Mouse (Mus musculus): Measurements from ENCODE around the gene Txndc2. TPM values are rescaled to one million over a fixed set of nuclear protein-coding genes. Genes with fewer than 3 reads are reported as not detected.

Txndc2 gene
- not detected in 2 replicates for total RNA-seq (2017)

DNA sequence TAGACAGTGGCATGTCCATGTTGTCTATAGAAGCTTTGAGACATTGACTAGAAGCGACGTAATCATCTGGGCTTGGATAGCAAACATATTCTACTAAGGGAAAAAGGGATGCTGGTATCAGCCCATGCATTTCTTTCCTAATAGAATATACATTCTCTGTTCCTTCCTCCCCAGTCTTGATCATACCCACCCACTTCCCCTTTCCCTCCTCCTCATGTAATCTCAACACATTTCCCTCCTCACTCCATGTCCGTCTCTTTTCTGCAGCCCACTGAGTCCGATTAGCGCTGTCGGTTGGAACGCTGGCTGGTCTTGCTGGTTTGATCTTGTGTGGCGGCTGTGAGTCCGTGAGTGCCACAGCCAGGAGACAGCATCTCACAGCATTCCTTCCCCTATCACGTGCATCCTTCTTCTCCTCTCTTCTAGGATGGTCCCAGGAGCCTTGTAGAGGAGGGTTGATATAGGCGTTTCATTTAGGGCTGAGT is at the start of gene Txndc2:
TSS of gene Txndc2 (minus strand) at position 435 of the 485 bp plus-strand sequence.
- no peak for ATAC-seq (replicated peaks in 1 of 2; ENCODE audit: insufficient read depth in 1 of 2, low FRiP score in 2 of 2, low TSS enrichment in 1 of 2, low read depth in 1 of 2, poor library complexity in 2 of 2, severe bottlenecking in 2 of 2)

DNA sequence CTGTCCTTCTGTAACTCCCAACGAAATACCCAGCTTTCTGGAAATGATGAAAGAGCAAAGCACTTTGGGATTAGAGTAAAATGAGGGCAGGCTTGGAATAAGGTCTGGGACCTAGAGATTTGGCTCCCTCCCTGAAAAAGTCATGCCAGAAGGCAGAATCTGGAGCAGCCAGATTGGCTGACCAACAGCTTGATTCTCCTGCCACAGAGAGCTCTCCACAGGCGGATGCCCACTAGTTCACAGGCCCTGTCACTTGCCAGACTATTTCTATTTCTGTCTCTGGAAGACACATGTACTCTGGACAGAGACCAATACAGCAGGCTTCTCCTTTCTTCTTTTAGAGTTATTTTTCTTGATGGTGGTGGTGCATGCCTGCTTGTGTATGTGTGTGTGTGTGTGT is 41.8 kb upstream of the Txndc2 start:
- ATAC-seq (replicated peaks in 1 of 2; ENCODE audit: insufficient read depth in 1 of 2, low FRiP score in 2 of 2, low TSS enrichment in 1 of 2, low read depth in 1 of 2, poor library complexity in 2 of 2, severe bottlenecking in 2 of 2): no peak

DNA sequence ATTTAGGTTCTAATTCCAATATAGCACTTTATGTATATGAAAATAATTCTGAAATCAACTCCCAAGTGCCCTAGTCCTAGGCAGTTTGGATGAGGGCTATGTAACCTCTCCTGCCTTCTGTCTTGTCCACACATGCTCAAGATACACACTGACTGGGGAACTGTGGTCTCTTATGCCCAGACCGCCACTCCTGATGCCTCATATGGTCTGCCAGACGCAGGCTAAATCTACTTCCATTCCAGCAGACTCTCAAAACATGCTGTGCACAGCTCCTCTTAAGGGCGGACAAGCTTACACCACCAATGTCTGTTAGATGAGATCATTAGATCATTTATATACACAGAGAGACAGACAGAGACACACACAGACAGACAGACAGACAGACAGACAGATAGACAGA is 41.3 kb upstream of the Txndc2 start:
- ATAC-seq (replicated peaks in 1 of 2; ENCODE audit: insufficient read depth in 1 of 2, low FRiP score in 2 of 2, low TSS enrichment in 1 of 2, low read depth in 1 of 2, poor library complexity in 2 of 2, severe bottlenecking in 2 of 2): no peak

DNA sequence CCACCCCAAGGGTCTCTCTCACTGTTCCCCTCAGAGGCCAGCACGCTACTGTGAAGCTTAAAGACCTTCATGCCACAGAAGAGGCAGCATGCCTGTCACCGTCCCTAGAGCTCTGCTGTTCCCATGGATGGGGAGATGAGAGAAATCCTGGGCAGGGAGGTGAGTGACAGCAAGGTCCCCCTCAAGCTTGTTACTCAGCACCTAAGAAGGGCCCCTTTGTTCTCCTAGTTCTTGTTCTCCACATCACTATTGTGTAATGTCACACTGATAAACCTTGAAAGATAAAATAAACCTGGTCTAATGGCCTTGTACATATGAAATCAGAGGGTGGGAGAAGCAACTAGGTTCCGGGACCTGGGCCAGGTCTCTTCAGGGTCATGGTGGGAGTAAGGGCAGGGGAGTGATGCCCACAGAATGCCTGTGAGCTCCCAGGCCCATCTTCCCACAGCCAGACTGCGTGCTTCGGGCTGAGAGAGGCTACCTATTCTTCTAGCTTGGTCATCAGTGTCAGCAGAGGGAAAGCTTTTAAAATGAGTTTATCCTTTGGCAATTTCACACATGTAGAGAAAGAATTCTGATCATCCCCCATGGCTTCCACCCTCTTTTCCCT is 40.2 kb upstream of the Txndc2 start:
- ATAC-seq (replicated peaks in 1 of 2; ENCODE audit: insufficient read depth in 1 of 2, low FRiP score in 2 of 2, low TSS enrichment in 1 of 2, low read depth in 1 of 2, poor library complexity in 2 of 2, severe bottlenecking in 2 of 2): no peak

DNA sequence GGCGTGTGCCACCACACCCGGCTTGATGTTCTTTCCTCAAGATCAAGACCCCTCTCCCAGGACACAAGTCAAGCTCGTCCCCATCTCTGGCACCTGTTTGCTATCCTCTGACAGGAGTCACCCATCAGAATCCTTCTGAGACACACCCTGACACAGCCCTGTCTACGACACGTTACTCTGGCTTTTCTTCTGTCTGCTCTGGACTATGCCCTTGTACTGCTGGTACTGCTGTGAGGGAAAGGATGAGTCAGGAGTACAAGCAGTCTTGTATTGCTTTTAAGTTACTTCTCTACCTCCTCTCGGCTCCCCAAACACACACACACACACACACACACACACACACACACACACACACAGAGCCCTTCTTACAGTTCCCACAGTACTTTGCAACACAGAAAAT is 39.5 kb upstream of the Txndc2 start:
- no peak for ATAC-seq (replicated peaks in 1 of 2; ENCODE audit: insufficient read depth in 1 of 2, low FRiP score in 2 of 2, low TSS enrichment in 1 of 2, low read depth in 1 of 2, poor library complexity in 2 of 2, severe bottlenecking in 2 of 2)

DNA sequence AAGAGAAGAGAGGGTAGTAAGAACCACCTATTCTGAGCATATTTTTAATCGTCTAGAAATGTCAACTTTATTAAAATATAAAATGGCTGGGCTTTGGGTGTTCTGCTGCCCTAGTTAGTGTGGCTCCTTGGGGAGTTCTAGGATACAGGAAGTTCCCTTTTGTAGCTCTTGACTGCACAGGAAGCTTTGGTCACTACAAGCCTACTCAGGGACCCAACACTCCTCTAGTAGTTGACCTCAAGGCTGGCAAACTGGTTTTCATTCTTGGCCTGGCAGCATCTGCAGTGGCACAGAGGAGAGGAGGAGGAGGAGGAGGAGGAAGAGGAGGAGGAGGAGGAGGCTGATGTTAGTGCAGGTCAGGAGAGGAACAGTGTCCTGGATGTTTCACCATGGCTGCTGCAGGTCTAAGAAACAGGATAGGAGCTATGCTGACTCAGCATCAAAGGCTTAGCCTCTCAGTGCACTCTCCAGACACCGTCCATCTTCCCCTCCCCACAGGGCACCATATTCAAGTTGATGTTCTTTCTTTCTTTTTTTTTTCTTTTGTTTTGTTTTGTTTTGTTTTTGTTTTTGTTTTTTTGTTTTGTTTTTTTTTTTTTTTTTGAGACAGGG is 38.9 kb upstream of the Txndc2 start:
- ATAC-seq (replicated peaks in 1 of 2; ENCODE audit: insufficient read depth in 1 of 2, low FRiP score in 2 of 2, low TSS enrichment in 1 of 2, low read depth in 1 of 2, poor library complexity in 2 of 2, severe bottlenecking in 2 of 2): no peak

DNA sequence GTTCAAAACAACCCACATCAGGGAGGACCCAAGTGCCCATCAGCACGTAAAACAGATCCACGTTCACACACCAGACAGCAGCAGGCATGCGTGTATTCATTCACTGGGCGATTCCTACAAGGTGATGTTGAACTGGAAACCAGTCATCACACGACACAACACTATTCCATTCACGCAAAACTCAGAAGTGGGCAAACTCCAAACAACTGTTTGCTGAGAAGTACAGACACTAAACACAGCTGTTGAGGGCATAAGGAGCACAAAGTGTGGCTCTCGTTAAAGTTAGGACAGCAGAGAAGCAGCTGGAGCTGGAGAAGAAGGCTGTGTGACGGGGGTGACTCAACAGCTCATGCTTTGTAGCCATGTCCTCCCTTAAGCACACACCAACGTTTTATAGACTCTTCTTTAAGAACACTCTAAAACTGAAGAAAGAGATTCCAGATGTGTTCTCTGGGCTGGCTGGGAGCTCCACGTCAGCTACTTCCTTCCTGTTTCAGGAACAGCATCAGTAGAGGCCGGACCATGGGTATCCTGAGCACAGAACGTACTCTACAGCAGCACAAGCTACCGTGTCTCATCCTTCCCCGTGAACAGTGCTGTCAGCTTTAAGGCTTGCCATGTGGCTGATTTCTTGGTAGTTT is 38.0 kb upstream of the Txndc2 start:
- ATAC-seq (replicated peaks in 1 of 2; ENCODE audit: insufficient read depth in 1 of 2, low FRiP score in 2 of 2, low TSS enrichment in 1 of 2, low read depth in 1 of 2, poor library complexity in 2 of 2, severe bottlenecking in 2 of 2): peak in 1 of 2 experiments; percentile 32; a peak in 1 of 4 replicates

DNA sequence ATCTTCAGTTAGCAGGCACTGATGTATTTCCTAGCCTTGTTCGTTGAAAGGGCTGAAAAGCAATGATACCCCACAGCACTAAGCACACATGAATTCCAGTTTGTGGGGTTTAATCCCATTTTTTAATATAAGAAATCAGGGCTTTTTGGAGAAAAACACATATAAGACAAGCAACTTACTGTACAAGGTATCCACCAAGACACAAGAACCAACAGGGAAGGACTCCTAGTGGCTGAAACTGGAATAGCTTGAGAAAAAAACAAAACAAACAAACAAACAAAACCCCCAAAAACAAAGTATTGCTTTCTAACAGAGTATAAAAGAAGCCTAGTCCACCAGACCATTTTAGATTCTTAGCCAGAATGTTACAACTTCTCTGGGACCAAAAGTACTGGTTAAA is 35.8 kb upstream of the Txndc2 start:
- ATAC-seq (replicated peaks in 1 of 2; ENCODE audit: insufficient read depth in 1 of 2, low FRiP score in 2 of 2, low TSS enrichment in 1 of 2, low read depth in 1 of 2, poor library complexity in 2 of 2, severe bottlenecking in 2 of 2): no peak

DNA sequence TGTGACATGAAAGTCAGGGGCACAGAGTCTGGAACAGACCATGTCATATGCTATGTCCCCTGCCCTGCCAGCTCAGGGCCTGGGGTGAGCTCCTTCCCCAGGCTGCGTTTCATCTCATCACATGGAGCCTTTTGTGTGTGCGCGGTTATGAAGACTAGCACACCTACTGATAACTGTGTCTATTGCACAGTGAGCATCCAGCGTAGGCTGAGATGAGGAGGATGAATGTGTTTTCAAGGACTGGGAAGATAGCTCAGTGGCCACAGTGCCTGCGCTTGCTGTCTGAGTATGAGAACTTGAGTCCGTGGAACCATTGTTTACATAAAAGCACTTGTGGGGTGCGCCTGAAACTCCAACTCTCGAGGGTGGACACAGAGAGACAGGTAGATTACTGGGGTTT is 34.6 kb upstream of the Txndc2 start:
- no peak for ATAC-seq (replicated peaks in 1 of 2; ENCODE audit: insufficient read depth in 1 of 2, low FRiP score in 2 of 2, low TSS enrichment in 1 of 2, low read depth in 1 of 2, poor library complexity in 2 of 2, severe bottlenecking in 2 of 2)

DNA sequence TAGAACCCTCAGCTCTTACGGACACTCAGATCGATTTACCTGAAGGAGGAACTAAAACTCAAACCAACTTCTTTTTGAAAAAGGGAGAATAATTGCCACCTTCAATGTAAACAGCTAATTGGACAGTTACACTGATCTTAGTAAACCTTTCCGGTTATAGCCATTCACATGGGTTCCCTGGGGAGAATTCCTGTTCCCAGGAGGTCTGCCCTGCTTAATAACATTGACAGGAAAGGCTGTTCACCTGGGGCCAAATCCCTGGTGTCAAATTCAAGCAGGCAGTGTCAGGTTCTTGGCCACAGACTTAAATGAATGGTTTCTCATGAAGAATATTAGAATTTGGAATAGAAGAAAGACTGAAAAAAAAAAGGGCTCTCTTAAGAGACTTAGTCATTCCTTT is 34.0 kb upstream of the Txndc2 start:
- no peak for ATAC-seq (replicated peaks in 1 of 2; ENCODE audit: insufficient read depth in 1 of 2, low FRiP score in 2 of 2, low TSS enrichment in 1 of 2, low read depth in 1 of 2, poor library complexity in 2 of 2, severe bottlenecking in 2 of 2)

DNA sequence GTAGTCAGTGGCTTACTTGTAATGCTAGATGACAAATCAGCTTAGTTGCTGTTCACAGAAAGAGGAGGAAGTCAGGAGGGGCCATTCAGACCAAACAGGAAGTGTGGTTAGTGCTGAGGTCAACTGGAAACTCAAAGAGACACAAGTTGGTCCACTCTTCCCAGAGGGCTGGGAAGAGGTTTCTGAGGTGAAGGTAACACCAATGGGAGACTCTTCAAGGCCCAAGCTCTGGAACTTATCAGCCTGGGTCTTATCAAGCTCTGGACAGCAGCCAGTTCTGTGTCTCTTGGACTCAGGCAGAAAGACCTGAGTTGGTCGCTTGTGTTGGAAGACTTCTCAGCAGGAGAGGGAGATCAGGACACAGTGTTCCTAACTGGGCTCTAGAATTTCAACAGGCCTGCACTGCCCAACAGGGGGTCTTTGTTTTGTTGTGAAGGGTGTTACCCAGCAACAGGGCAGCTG is 32.8 kb upstream of the Txndc2 start:
- ATAC-seq (replicated peaks in 1 of 2; ENCODE audit: insufficient read depth in 1 of 2, low FRiP score in 2 of 2, low TSS enrichment in 1 of 2, low read depth in 1 of 2, poor library complexity in 2 of 2, severe bottlenecking in 2 of 2): peak; percentile 84 to 92

DNA sequence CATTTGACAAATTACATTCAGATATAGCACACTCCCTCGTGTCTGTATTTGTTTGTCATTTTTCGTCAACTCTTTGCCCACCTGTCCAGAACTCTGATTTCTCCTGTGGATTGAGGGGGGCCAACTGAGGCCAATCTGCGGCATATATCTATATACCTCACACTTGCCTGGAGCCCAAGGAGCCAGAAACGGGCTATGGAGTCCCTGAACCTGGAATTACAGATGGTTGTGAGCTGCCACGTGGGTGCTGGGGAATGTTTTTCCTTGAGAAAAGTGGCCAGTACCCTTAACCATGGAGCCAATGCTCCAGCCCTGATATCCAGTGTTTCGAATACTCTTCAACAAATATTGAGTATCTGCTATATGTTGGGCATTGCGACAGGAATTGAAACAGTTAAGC is 31.0 kb upstream of the Txndc2 start:
- no peak for ATAC-seq (replicated peaks in 1 of 2; ENCODE audit: insufficient read depth in 1 of 2, low FRiP score in 2 of 2, low TSS enrichment in 1 of 2, low read depth in 1 of 2, poor library complexity in 2 of 2, severe bottlenecking in 2 of 2)

DNA sequence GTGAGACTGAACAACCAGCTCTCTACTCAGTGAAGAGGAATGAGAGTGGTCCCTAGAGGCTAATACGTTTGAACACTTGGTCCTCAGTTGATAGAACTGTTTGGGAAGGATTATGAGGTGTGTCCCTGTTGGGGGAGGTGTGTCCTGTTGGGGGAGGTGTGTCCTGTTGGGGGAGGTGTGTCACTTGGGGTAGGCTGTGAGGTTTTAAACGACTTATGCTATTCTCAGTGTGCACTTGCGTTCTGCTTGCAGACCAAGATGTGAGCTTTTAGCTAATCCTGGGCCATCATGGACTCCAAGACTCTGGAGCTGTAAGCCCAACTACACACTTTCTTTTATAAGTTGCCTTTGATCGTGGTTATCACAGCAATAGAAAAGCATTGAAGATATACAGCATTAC is 27.1 kb upstream of the Txndc2 start:
- ATAC-seq (replicated peaks in 1 of 2; ENCODE audit: insufficient read depth in 1 of 2, low FRiP score in 2 of 2, low TSS enrichment in 1 of 2, low read depth in 1 of 2, poor library complexity in 2 of 2, severe bottlenecking in 2 of 2): no peak

DNA sequence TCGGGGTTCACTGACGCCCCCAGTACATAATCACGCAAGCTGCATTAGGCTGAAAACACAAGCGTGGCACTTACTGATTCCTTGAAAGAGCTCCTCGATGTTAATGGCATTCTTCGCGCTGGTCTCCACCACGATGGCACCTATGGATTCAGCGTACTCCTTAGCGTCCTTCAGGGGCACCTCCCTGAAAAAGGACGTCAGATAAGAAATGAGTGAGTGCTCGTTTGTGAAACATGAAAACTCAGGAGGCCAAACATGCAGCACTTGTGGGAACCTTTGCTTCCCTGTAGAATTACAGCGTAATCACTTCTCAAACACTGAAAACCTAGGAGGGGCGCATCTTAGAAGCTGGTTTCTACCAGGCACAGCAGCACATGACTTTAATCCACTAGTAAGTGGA is 25.8 kb upstream of the Txndc2 start:
- ATAC-seq (replicated peaks in 1 of 2; ENCODE audit: insufficient read depth in 1 of 2, low FRiP score in 2 of 2, low TSS enrichment in 1 of 2, low read depth in 1 of 2, poor library complexity in 2 of 2, severe bottlenecking in 2 of 2): no peak

DNA sequence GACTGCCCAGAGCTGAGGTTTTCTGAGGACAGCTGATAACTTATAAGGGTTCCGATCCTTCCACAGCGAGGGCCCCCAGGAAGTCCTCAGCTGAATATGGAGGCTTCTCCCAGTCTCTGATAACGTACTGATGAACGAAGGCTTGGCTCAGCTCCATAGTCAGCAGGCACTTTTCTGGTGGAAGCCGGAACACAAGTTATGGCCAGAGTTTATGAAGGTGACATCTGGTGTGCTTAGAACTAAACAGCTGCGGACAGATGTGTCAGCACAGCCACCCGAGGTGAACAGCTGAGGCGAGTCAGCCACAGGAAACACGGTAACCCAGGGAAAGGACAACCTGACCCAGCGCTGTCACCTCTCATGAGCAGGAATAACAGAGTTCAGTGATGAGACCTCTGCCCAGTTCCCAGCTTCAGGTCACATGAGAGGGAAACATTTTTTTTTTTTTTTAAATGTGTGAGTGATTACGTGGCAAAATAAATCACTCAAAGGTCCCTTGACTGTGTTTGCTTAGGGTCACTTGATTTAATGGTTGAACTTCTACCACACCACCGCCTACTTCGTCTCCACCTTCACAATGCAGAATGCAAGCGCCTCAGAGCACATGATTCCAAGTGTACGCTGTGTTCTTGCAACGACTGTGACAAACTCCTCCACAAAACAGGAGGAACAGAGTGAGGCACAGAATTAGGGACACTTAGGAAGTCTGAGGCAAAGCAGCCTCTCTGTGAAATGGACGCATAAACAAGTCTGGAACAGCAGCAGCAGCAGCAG is 24.6 kb upstream of the Txndc2 start:
- ATAC-seq (replicated peaks in 1 of 2; ENCODE audit: insufficient read depth in 1 of 2, low FRiP score in 2 of 2, low TSS enrichment in 1 of 2, low read depth in 1 of 2, poor library complexity in 2 of 2, severe bottlenecking in 2 of 2): no peak

DNA sequence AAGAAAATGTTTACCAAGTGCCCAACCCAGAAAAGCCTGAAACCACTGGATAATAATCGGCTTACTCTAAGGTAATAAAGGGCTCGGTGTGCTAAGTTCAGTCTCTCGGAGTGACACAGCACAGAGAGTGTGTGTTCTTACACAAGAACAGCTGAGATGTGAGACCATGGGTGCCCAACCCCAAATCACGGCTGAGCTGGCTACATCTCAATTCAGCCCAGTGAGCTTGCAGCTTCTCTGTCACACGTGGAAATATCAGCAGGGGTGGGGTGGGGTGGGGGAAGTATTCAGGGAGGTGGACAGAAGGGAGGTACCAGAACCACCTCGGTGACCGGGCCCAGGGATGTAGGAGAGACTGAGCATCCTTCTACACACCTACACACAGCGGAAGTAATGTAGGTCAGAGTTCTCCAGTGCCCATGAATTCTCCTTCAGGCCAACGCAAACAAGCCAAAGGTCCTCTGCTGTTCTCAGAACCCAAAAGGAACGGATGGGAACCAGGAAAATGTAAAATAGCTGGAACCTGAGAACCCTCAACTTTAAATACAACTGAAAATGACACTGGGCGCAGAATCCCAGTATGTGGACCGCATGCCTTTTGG is 23.9 kb upstream of the Txndc2 start:
- ATAC-seq (replicated peaks in 1 of 2; ENCODE audit: insufficient read depth in 1 of 2, low FRiP score in 2 of 2, low TSS enrichment in 1 of 2, low read depth in 1 of 2, poor library complexity in 2 of 2, severe bottlenecking in 2 of 2): no peak

DNA sequence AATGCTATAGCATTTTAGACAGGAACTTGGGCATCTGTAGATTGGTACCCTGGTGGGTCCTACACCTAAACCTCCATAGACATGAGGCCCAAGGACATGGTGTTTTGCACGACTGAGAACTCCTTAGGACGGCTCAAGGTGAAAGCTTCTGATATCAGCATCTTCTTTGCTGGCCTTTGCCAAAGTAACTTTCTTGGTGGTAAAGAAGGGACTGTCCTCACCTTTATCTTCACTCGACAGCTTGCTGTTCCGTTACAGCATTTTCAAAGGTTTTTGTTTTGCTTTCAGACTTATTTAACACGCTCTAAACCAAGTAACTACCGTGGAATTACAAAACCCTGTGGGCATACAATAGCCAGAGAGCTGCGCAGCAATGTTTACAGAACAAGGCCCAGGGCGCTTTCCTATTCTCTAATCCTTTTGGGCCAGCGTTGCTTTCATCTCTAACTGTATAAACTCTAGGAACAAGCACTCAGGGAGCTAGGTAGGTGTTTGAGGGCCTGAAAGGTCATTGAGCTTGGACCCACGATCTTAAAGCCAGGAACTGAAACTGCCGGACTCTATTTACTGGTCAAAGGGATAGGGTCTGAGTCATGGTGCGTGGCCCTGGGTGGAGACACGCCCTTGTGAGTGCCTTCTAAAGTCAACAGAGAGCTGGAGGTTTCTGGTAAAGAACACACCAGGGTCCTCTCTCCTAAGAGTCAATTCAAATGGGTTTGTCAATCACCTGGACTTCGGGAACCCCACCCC is 21.5 kb upstream of the Txndc2 start:
- peak; percentile 12 to 45; a peak in 2 of 4 replicates for ATAC-seq (replicated peaks in 1 of 2; ENCODE audit: insufficient read depth in 1 of 2, low FRiP score in 2 of 2, low TSS enrichment in 1 of 2, low read depth in 1 of 2, poor library complexity in 2 of 2, severe bottlenecking in 2 of 2)

Data from hematopoietic stem cell, adult 5-6 weeks (primary cell).